Mouse (Mus musculus) MEL (cell line): ENCODE data around the gene Ppp2r5a. TPM values are rescaled to one million over a fixed set of nuclear protein-coding genes. Genes with fewer than 3 reads are reported as not detected.

ENCODE experiments used
- DNase-seq: peaks from one replicate; pipeline ENCODE4 v3.0.0; 2011; ENCODE audit warnings: low read depth, low spot score
- H3K27ac ChIP-seq: 2 replicates; pipeline ENCODE4 v1.5.1; 2012; ENCODE audit warnings: low read depth, mild to moderate bottlenecking, control low read depth, low read length, moderate library complexity; ENCODE audit not compliant: control insufficient read depth
- H3K27me3 ChIP-seq, 2 experiments: fragments of 150-350 bp in 1 of 2; sonication (generic) in 1 of 2; 2 replicates each; pipeline ENCODE4 v1.6.1; 2012; ENCODE audit warnings: low read length in 2 of 2, mild to moderate bottlenecking in 2 of 2, improper control_type of control experiment in 1 of 2, moderate library complexity in 1 of 2; ENCODE audit not compliant: insufficient read depth in 2 of 2, control insufficient read depth in 1 of 2
- H3K36me3 ChIP-seq, 2 experiments: 2 replicates each; pipeline ENCODE4 v1.6.1; 2012 to 2014; ENCODE audit warnings: low read length in 2 of 2, improper control_type of control experiment in 1 of 2, inconsistent platforms in 1 of 2, mild to moderate bottlenecking in 1 of 2; ENCODE audit not compliant: insufficient read depth in 2 of 2, control insufficient read depth in 1 of 2
- H3K4me1 ChIP-seq, 2 experiments: fragments of 150-350 bp in 1 of 2; sonication (generic) in 1 of 2; 2 replicates each; pipeline ENCODE4 v1.6.1; 2012; ENCODE audit warnings: low read length in 2 of 2, improper control_type of control experiment in 1 of 2, mild to moderate bottlenecking in 1 of 2; ENCODE audit not compliant: insufficient read depth in 2 of 2, control insufficient read depth in 1 of 2
- H3K4me3 ChIP-seq, 2 experiments: fragments of 150-350 bp in 1 of 2; sonication (generic) in 1 of 2; 2 replicates each; pipeline ENCODE4 v1.5.1; 2012; ENCODE audit warnings: low read depth in 2 of 2, low read length in 2 of 2, mild to moderate bottlenecking in 2 of 2, moderate library complexity in 2 of 2, control low read depth in 1 of 2, improper control_type of control experiment in 1 of 2; ENCODE audit not compliant: control insufficient read depth in 1 of 2, insufficient read depth in 1 of 2
- H3K79me2 ChIP-seq: 2 replicates; pipeline ENCODE4 v1.6.1; 2012; ENCODE audit warnings: mild to moderate bottlenecking, low read length, moderate library complexity; ENCODE audit not compliant: control insufficient read depth, poor library complexity, insufficient read depth
- H3K9ac ChIP-seq: 2 replicates; pipeline ENCODE4 v1.6.1; 2012; ENCODE audit warnings: low read depth, mild to moderate bottlenecking, control low read depth, low read length, moderate library complexity; ENCODE audit not compliant: control insufficient read depth, poor library complexity, severe bottlenecking
- H3K9me3 ChIP-seq: fragments of 150-350 bp; sonication (generic); replicated peaks from 2 replicates; pipeline ENCODE4 v1.6.1; 2012; ENCODE audit warnings: mild to moderate bottlenecking, low read length, improper control_type of control experiment, moderate library complexity; ENCODE audit not compliant: insufficient read depth
- E2F4 ChIP-seq: IDR thresholded peaks from 2 replicates; pipeline ENCODE4 v1.6.1; 2011; ENCODE audit warnings: low read depth, low read length, improper control_type of control experiment, borderline replicate concordance
- EP300 ChIP-seq, 2 experiments: IDR thresholded peaks; 2 replicates each; pipeline ENCODE4 v1.6.1; 2011; ENCODE audit warnings: improper control_type of control experiment in 2 of 2, low read length in 2 of 2, low read depth in 1 of 2, mild to moderate bottlenecking in 1 of 2
- ETS1 ChIP-seq: IDR thresholded peaks from 2 replicates; pipeline ENCODE4 v1.6.1; 2012; ENCODE audit warnings: low read depth, mild to moderate bottlenecking, inconsistent platforms, low read length, improper control_type of control experiment, moderate library complexity
- GABPA ChIP-seq: IDR thresholded peaks from 2 replicates; pipeline ENCODE4 v1.6.1; 2012; ENCODE audit warnings: low read depth, mild to moderate bottlenecking, inconsistent platforms, low read length, improper control_type of control experiment, moderate library complexity
- GATA1 ChIP-seq: IDR thresholded peaks from 2 replicates; pipeline ENCODE4 v1.6.1; 2011; ENCODE audit warnings: low read depth, low read length, improper control_type of control experiment
- HCFC1 ChIP-seq: IDR thresholded peaks from 2 replicates; pipeline ENCODE4 v1.6.1; 2012; ENCODE audit warnings: low read depth, mild to moderate bottlenecking, inconsistent platforms, low read length, improper control_type of control experiment, moderate library complexity
- MAFK ChIP-seq: IDR thresholded peaks from 2 replicates; pipeline ENCODE4 v1.6.1; 2011; ENCODE audit warnings: low read depth, mild to moderate bottlenecking, low read length, improper control_type of control experiment, borderline replicate concordance
- MAX ChIP-seq: IDR thresholded peaks from 2 replicates; pipeline ENCODE4 v1.6.1; 2011; ENCODE audit warnings: low read length, improper control_type of control experiment
- MEF2A ChIP-seq: IDR thresholded peaks from 2 replicates; pipeline ENCODE4 v1.6.1; 2014; ENCODE audit warnings: low read depth, mild to moderate bottlenecking, inconsistent platforms, low read length, improper control_type of control experiment; ENCODE audit not compliant: poor library complexity, insufficient replicate concordance, severe bottlenecking; ENCODE audit errors: extremely low read depth
- NRF1 ChIP-seq: IDR thresholded peaks from 2 replicates; pipeline ENCODE4 v1.6.1; 2014; ENCODE audit warnings: low read depth, mild to moderate bottlenecking, inconsistent platforms, low read length, improper control_type of control experiment, moderate library complexity; ENCODE audit not compliant: poor library complexity, insufficient read depth, severe bottlenecking
- POLR2A ChIP-seq, 2 experiments: IDR thresholded peaks; 2 replicates each; pipeline ENCODE4 v1.6.1; 2011 to 2012; ENCODE audit warnings: low read length in 2 of 2, mild to moderate bottlenecking in 2 of 2, control low read depth in 1 of 2, improper control_type of control experiment in 1 of 2, low read depth in 1 of 2, moderate library complexity in 1 of 2; ENCODE audit not compliant: control insufficient read depth in 1 of 2, insufficient read depth in 1 of 2, poor library complexity in 1 of 2
- RCOR1 ChIP-seq: IDR thresholded peaks from 2 replicates; pipeline ENCODE4 v1.6.1; 2012; ENCODE audit warnings: low read depth, mild to moderate bottlenecking, inconsistent platforms, low read length, improper control_type of control experiment
- SIN3A ChIP-seq: IDR thresholded peaks from 2 replicates; pipeline ENCODE4 v1.6.1; 2012; ENCODE audit warnings: low read length, improper control_type of control experiment, inconsistent platforms
- SMC3 ChIP-seq: IDR thresholded peaks from 2 replicates; pipeline ENCODE4 v1.6.1; 2011; ENCODE audit warnings: low read depth, low read length, improper control_type of control experiment
- TAL1 ChIP-seq: IDR thresholded peaks from 2 replicates; pipeline ENCODE4 v1.6.1; 2012; ENCODE audit warnings: mild to moderate bottlenecking, inconsistent platforms, low read length, moderate library complexity, mixed read lengths
- TBP ChIP-seq: IDR thresholded peaks from 2 replicates; pipeline ENCODE4 v1.8.0; 2011; ENCODE audit warnings: low read depth, low read length, improper control_type of control experiment
- UBTF ChIP-seq: IDR thresholded peaks from 2 replicates; pipeline ENCODE4 v1.6.1; 2012; ENCODE audit warnings: low read depth, mild to moderate bottlenecking, inconsistent platforms, low read length, improper control_type of control experiment, moderate library complexity, borderline replicate concordance; ENCODE audit not compliant: insufficient read depth
- USF1 ChIP-seq: IDR thresholded peaks from 2 replicates; pipeline ENCODE4 v1.6.1; 2014; ENCODE audit warnings: low read depth, mild to moderate bottlenecking, inconsistent platforms, low read length, improper control_type of control experiment, moderate library complexity
- ZC3H11A ChIP-seq: IDR thresholded peaks from 2 replicates; pipeline ENCODE4 v1.6.1; 2012; ENCODE audit warnings: low read depth, mild to moderate bottlenecking, inconsistent platforms, low read length, improper control_type of control experiment
- ZKSCAN1 ChIP-seq: IDR thresholded peaks from 2 replicates; pipeline ENCODE4 v1.6.1; 2012; ENCODE audit warnings: low read depth, mild to moderate bottlenecking, inconsistent platforms, low read length, improper control_type of control experiment, moderate library complexity
- ZNF384 ChIP-seq: IDR thresholded peaks from 2 replicates; pipeline ENCODE4 v1.6.1; 2012; ENCODE audit warnings: low read depth, mild to moderate bottlenecking, inconsistent platforms, low read length, improper control_type of control experiment
- polyA plus RNA-seq, 2 experiments: library from polyadenylated mRNA; stranded (reverse) in 1 of 2; unstranded in 1 of 2; fragments of >175 nt in 1 of 2; fragments of >200 nt in 1 of 2; gene quantifications; 2 replicates each; pipeline versions ENCODE4 v1.2.1 to v1.2.4; 2012; ENCODE audit warnings: low replicate concordance in 2 of 2, low read depth in 1 of 2; ENCODE audit not compliant: insufficient read length in 2 of 2, insufficient read depth in 1 of 2, missing spikeins in 1 of 2
- total RNA-seq: library from RNA; depleted of rRNA; stranded (reverse); fragments of 300-350 nt; gene quantifications from 2 replicates; pipeline ENCODE4 v1.2.3, GENCODE M21; 2012

The Ppp2r5a gene
- total and polyA plus RNA-seq, 3 experiments: 46.6 to 48.6 TPM; not detected in 1

DNA sequence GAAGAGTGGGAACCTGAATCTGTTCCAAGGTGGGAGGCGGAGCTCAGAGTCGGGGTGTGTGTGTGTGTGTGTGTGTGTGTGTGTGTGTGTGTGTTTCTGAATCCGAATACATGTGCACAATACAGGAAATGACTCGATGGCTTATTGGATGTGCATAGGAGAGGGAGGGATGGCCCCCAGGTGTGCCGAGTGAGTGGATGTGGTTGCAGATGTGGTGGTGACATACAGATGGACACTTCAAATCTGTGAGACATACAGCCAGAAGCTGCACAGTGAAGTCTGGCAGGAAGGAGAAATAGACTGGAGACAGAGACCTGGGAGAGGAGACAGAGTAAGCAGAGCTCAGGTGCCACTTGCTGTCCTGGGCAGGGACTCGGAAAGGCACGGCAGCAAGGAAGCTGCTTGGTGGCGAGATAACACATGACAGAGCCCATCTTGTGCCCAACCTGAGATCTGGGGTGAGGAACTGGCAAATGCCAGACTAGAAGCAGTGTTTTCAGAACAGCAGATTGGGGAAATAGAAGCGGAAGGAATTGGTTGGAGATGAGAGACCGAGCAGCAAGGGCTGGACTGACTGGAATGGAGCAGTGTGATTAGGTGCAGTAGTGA, 1.8 kb upstream of the Ppp2r5a start:
- Histone ChIP-seq H3K9ac (no peak overlapping the region), H3K36me3 (peaks cover 0 to 8% of the 10 kb centered on the region in 2 experiments; a peak in 2 of 4 replicates), H3K4me3 (no peak overlapping the region), H3K79me2 (no peaks in the 10 kb centered on the region), H3K9me3 (no peaks in the 10 kb centered on the region), H3K27me3 (peaks cover 2 to 3% of the 10 kb centered on the region in 2 experiments; a peak in 3 of 4 replicates), H3K4me1 (peaks cover 7 to 12% of the 10 kb centered on the region in 2 experiments), H3K27ac (no peak overlapping the region)
- TF ChIP-seq SMC3 (no peak), NRF1 (no peak), RCOR1 (no peak), SIN3A (no peak), ZC3H11A (no peak), ZKSCAN1 (no peak), MEF2A (no peak), USF1 (no peak), GATA1 (no peak), ETS1 (no peak), ZNF384 (no peak), E2F4 (no peak), UBTF (no peak), EP300 (IDR thresholded peaks at IDR 0.05; ENCODE audit: low read depth in 1 of 2, low read length in 2 of 2) (no peak), HCFC1 (no peak), MAX (no peak), TBP (no peak), POLR2A (IDR thresholded peaks at IDR 0.05; ENCODE audit: control insufficient read depth in 1 of 2, insufficient read depth in 1 of 2, low read depth in 1 of 2, low read length in 2 of 2, poor library complexity in 1 of 2) (no peak)
- DNase-seq: no peak

DNA sequence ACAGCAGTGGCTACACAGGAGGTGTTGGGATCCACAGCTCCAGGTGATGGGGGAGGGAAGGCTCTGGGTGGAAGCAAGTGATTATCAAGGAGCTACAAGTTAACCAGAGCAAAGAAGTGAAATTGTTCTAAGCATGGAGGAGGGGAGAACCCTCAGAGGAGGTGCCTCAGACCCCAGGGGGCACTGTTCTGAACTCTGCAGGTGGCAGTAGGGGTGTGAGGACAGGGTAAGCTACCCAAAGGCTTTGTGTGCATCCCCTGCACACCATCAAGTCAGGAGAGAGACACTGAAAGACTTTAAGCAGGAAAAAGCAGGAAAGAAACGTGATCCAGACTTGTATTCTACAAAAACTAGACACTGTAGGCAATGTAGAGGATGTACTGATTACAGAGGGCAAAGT, 1.2 kb upstream of the Ppp2r5a start:
- Histone ChIP-seq H3K9me3 (no peaks in the 10 kb centered on the region), H3K27me3 (peaks cover 0 to 1% of the 10 kb centered on the region in 2 experiments; a peak in 3 of 4 replicates), H3K79me2 (no peaks in the 10 kb centered on the region), H3K36me3 (peaks cover 0 to 8% of the 10 kb centered on the region in 2 experiments; a peak in 2 of 4 replicates), H3K27ac (no peak overlapping the region), H3K9ac (no peak overlapping the region), H3K4me1 (peaks cover 7 to 12% of the 10 kb centered on the region in 2 experiments), H3K4me3 (no peak overlapping the region)
- no peak for DNase-seq
- TF ChIP-seq USF1 (no peak), EP300 (IDR thresholded peaks at IDR 0.05; ENCODE audit: low read depth in 1 of 2, low read length in 2 of 2) (no peak), ETS1 (no peak), MAFK (no peak), POLR2A (IDR thresholded peaks at IDR 0.05; ENCODE audit: control insufficient read depth in 1 of 2, insufficient read depth in 1 of 2, low read depth in 1 of 2, low read length in 2 of 2, poor library complexity in 1 of 2) (no peak), TAL1 (no peak), GABPA (no peak)
